Mouse (Mus musculus): Measurements from ENCODE around the gene Atp2a3.

The Atp2a3 gene

GRCm38 (mm10) chr11:72961072-72961980, at the start of gene Atp2a3:
TSS of gene Atp2a3 (plus strand) at chr11:72961169.
- DNase-seq (ENCODE audit: low spot score in 2 of 2) = peak; percentile 30 to 44

- DNase-seq (ENCODE audit: low spot score in 2 of 2) = no peak
Observed at GRCm38 (mm10) chr11:72917299-72917996, 43.5 kb upstream of the Atp2a3 start.

GRCm38 (mm10) chr11:72923116-72923515, 37.9 kb upstream of the Atp2a3 start:
- DNase-seq (ENCODE audit: low spot score in 2 of 2) = no peak

GRCm38 (mm10) chr11:72924458-72924857, 36.5 kb upstream of the Atp2a3 start:
- DNase-seq (ENCODE audit: low spot score in 2 of 2) = no peak

DNA sequence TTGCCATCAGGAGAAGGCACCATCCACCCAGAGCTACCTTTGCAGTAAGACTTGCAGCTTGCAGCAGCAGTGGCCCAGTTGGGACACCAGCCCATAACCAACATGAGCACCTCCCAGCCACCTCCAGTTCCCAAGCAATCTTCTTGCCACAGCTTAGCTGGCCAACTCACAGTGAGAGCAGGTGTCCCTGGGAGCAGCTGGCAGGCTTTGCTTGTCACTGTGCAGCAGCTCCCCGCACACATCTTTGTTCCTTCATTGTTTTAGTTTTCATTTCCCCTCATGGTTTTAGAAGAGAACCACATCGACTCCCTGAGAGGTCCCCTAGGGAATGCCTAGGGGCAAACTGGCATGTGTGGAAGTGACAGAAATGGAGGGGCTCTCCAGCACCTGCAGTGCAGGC, 35.9 kb upstream of the Atp2a3 start:
- no peak for DNase-seq (ENCODE audit: low spot score in 2 of 2)

- peak; percentile 58 to 62 for DNase-seq (ENCODE audit: low spot score in 2 of 2)
Observed at GRCm38 (mm10) chr11:72926226-72926890, 34.6 kb upstream of the Atp2a3 start.

GRCm38 (mm10) chr11:72928516-72928915, 32.5 kb upstream of the Atp2a3 start:
- DNase-seq (ENCODE audit: low spot score in 2 of 2) = no peak

DNA sequence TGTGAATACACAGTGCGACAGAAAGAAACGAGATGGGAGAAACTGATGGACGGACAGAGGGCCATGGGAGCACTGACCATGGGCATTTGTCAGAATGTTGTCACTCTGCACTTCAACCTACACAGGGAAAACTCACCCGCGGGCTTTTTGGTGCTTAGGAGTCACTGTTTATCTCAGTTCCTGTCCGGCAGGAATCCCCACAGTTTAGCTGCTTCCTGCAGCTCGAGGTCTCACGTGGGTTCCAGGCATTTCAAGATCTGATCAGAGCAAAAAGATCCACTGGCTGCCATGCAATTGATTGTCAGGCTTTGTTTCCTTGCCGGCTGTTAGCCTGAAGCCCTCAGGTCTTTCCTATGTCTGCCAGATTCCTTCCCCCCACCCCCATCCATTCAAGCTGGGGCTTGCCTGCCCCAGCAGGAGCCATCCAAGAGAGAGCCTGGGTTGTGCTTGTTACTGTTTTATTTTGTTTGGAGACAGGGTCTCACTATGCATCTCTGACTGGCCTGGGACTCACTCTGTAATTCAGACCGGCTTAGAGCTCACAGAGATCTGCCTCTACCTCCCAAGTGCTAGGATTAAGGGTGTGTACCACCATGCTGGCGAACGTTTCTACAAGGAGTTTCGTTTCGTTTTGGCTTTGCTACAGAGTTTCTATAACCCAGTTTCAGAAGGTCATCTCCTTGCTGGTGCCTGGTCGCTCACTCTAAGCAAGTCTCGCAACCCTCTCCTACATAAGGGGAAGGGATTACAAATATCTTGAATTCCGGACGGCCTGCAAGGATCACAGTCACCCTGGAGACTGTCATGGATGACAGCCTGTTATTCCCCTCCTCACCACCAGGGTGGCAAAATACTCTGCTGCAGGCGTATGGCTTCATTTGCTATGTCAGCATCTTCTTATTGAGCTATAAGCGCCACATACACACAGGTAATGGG, 20.5 kb upstream of the Atp2a3 start:
- DNase-seq (ENCODE audit: low spot score in 2 of 2) = peak; percentile 41 to 65

DNA sequence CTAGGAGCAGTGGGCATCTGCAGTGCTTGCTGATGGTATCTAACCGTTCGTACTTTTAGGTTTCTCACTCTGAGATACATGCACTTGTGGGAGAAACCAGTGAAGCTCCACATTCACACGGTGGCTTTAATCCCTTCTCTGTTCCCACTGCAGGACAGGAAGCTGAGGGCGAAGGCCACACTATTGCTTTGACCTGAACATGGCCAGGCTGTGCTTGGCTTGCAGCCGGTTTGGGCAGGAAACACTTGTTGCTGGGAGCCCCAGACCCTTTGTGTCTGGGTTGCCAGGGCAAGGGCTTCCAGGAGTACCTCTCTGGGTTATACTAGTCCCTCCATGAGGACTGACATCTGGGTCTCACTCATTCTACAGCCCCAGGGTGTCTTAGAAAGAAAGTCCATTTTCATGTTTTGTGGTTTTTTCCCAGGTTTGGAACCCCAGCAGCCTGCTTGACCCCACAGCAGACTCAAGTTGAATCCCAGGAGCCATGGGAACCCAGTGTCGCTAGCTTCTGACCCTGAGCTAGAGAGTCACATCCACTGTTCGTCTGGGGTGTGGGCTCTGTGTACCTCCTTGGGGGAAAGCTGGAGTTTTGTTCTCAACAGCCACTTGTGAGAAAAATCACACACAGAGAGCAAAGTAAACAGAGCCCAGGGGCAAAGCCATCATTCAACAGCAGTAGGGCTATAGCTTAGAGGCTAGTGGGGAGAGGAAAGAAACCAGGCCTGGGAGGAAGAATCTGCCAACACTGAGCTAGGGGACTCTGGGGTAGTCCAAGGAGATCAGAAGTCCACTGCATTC, 15.8 kb upstream of the Atp2a3 start:
- DNase-seq (ENCODE audit: low spot score in 2 of 2) = peak; percentile 25 to 59

- peak; percentile 61 to 74 for DNase-seq (ENCODE audit: low spot score in 2 of 2)
Observed at GRCm38 (mm10) chr11:72945875-72946559, 15.0 kb upstream of the Atp2a3 start.

DNA sequence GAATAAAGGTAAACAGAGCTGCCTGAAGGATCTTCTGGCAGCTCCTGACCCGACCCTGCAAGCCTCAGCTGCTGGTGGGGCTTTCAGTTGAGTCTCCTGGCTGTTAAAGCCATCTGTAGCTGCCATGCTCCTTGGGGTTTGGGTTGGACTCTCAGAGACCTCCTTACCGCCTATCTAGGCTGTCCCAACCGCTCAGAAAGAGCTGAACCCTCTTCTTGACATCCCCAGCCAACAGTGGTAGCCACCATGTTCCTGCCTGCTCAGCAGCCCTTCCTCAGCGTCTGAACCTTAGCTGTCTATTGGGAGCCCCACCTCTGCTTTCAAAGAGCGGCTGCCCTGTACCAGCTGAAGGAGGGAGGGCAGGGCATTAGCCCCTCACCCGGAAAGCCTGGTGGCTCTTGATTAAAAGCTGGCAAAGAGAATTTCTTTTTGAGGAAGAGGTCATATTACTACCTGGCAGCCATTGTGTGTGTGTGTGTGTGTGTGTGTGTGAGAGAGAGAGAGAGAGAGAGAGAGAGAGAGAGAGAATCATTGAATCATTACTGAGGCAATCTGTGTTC, 14.3 kb upstream of the Atp2a3 start:
- no peak for DNase-seq (ENCODE audit: low spot score in 2 of 2)

- no peak for DNase-seq (ENCODE audit: low spot score in 2 of 2)
Observed at GRCm38 (mm10) chr11:72947840-72948239, 13.1 kb upstream of the Atp2a3 start.

- no peak for DNase-seq (ENCODE audit: low spot score in 2 of 2)
Observed at GRCm38 (mm10) chr11:72948254-72948653, 12.7 kb upstream of the Atp2a3 start.

- DNase-seq (ENCODE audit: low spot score in 2 of 2) = peak in 1 of 2 experiments; percentile 24
Observed at GRCm38 (mm10) chr11:72951137-72952000, 9.6 kb upstream of the Atp2a3 start.

- peak; percentile 76 to 89 for DNase-seq (ENCODE audit: low spot score in 2 of 2)
Observed at GRCm38 (mm10) chr11:72952226-72952625, 8.7 kb upstream of the Atp2a3 start.

DNA sequence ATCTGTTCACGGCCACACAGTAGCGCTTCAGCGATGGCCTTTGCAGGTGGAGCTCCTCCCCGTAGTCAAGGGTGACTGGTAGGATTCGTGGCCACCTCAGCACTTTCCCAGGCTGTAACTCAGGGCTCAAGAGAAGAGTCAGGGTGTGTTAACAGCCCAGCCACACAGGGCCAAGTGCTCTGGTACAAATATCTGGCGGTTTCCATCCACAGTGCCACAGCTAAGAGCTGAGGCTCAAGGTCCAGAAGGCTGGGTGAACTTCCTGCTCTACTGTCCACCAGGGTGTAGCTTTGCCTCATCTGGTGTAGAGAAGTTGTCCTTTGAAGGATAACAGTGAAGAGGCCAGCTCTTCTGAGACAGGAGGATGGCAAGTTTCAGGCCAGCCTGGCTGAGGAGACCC, 8.3 kb upstream of the Atp2a3 start:
- no peak for DNase-seq (ENCODE audit: low spot score in 2 of 2)

DNA sequence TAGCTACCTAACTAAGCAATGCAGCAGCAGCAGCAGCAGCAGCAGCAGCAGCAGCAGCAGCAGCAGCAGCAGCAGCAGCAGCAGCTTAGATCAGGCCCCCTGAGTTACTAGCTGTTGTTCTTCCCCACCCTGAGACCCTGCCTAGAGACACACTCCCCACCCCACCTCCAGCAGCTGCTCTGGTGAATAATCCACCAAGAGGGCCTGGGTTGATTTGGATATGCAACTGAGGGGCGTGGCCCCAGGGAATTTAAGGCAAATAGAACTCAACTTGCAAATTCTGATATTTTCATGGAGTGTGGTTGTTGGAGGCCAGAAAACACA, 7.9 kb upstream of the Atp2a3 start:
- DNase-seq (ENCODE audit: low spot score in 2 of 2) = peak in 1 of 2 experiments; percentile 21

GRCm38 (mm10) chr11:72953440-72954151, 7.4 kb upstream of the Atp2a3 start:
- DNase-seq (ENCODE audit: low spot score in 2 of 2) = peak; percentile 80 to 82
